Mouse (Mus musculus) MEL (cell line): ENCODE results near the gene Ston2. TPM values are rescaled to one million over a fixed set of nuclear protein-coding genes. Genes with fewer than 3 reads are reported as not detected.

Experiments used
- DNase-seq: peaks from one replicate; pipeline ENCODE4 v3.0.0; 2011; ENCODE audit warnings: low read depth, low spot score
- H3K27ac ChIP-seq: 2 replicates; pipeline ENCODE4 v1.5.1; 2012; ENCODE audit warnings: low read depth, mild to moderate bottlenecking, control low read depth, low read length, moderate library complexity; ENCODE audit not compliant: control insufficient read depth
- H3K27me3 ChIP-seq, 2 experiments: fragments of 150-350 bp in 1 of 2; sonication (generic) in 1 of 2; 2 replicates each; pipeline ENCODE4 v1.6.1; 2012; ENCODE audit warnings: low read length in 2 of 2, mild to moderate bottlenecking in 2 of 2, improper control_type of control experiment in 1 of 2, moderate library complexity in 1 of 2; ENCODE audit not compliant: insufficient read depth in 2 of 2, control insufficient read depth in 1 of 2
- H3K36me3 ChIP-seq, 2 experiments: 2 replicates each; pipeline ENCODE4 v1.6.1; 2012 to 2014; ENCODE audit warnings: low read length in 2 of 2, improper control_type of control experiment in 1 of 2, inconsistent platforms in 1 of 2, mild to moderate bottlenecking in 1 of 2; ENCODE audit not compliant: insufficient read depth in 2 of 2, control insufficient read depth in 1 of 2
- H3K4me1 ChIP-seq, 2 experiments: fragments of 150-350 bp in 1 of 2; sonication (generic) in 1 of 2; 2 replicates each; pipeline ENCODE4 v1.6.1; 2012; ENCODE audit warnings: low read length in 2 of 2, improper control_type of control experiment in 1 of 2, mild to moderate bottlenecking in 1 of 2; ENCODE audit not compliant: insufficient read depth in 2 of 2, control insufficient read depth in 1 of 2
- H3K4me3 ChIP-seq, 2 experiments: fragments of 150-350 bp in 1 of 2; sonication (generic) in 1 of 2; 2 replicates each; pipeline ENCODE4 v1.5.1; 2012; ENCODE audit warnings: low read depth in 2 of 2, low read length in 2 of 2, mild to moderate bottlenecking in 2 of 2, moderate library complexity in 2 of 2, control low read depth in 1 of 2, improper control_type of control experiment in 1 of 2; ENCODE audit not compliant: control insufficient read depth in 1 of 2, insufficient read depth in 1 of 2
- H3K79me2 ChIP-seq: 2 replicates; pipeline ENCODE4 v1.6.1; 2012; ENCODE audit warnings: mild to moderate bottlenecking, low read length, moderate library complexity; ENCODE audit not compliant: control insufficient read depth, poor library complexity, insufficient read depth
- H3K9ac ChIP-seq: 2 replicates; pipeline ENCODE4 v1.6.1; 2012; ENCODE audit warnings: low read depth, mild to moderate bottlenecking, control low read depth, low read length, moderate library complexity; ENCODE audit not compliant: control insufficient read depth, poor library complexity, severe bottlenecking
- H3K9me3 ChIP-seq: fragments of 150-350 bp; sonication (generic); replicated peaks from 2 replicates; pipeline ENCODE4 v1.6.1; 2012; ENCODE audit warnings: mild to moderate bottlenecking, low read length, improper control_type of control experiment, moderate library complexity; ENCODE audit not compliant: insufficient read depth
- BHLHE40 ChIP-seq: IDR thresholded peaks from 2 replicates; pipeline ENCODE4 v1.6.1; 2012; ENCODE audit warnings: low read depth, mild to moderate bottlenecking, inconsistent platforms, low read length, improper control_type of control experiment, borderline replicate concordance
- CHD1 ChIP-seq: IDR thresholded peaks from 2 replicates; pipeline ENCODE4 v1.6.1; 2012; ENCODE audit warnings: low read depth, mild to moderate bottlenecking, inconsistent platforms, low read length, improper control_type of control experiment
- CHD2 ChIP-seq: IDR thresholded peaks from 2 replicates; pipeline ENCODE4 v1.6.1; 2011; ENCODE audit warnings: low read length, improper control_type of control experiment
- CTCF ChIP-seq, 3 experiments: IDR thresholded peaks in 2 of 3; conservative IDR thresholded peaks in 1 of 3; 2 replicates each; pipeline ENCODE4 v1.5.1; 2011 to 2012; ENCODE audit warnings: low read length in 3 of 3, low read depth in 2 of 3, mild to moderate bottlenecking in 2 of 3, improper control_type of control experiment in 1 of 3, inconsistent platforms in 1 of 3, mixed read lengths in 1 of 3, moderate library complexity in 1 of 3; ENCODE audit not compliant: control insufficient read depth in 1 of 3, insufficient read depth in 1 of 3, poor library complexity in 1 of 3, severe bottlenecking in 1 of 3
- E2F4 ChIP-seq: IDR thresholded peaks from 2 replicates; pipeline ENCODE4 v1.6.1; 2011; ENCODE audit warnings: low read depth, low read length, improper control_type of control experiment, borderline replicate concordance
- ELF1 ChIP-seq: IDR thresholded peaks from 2 replicates; pipeline ENCODE4 v1.6.1; 2014; ENCODE audit warnings: low read depth, mild to moderate bottlenecking, inconsistent platforms, low read length, improper control_type of control experiment, moderate library complexity
- ETS1 ChIP-seq: IDR thresholded peaks from 2 replicates; pipeline ENCODE4 v1.6.1; 2012; ENCODE audit warnings: low read depth, mild to moderate bottlenecking, inconsistent platforms, low read length, improper control_type of control experiment, moderate library complexity
- GABPA ChIP-seq: IDR thresholded peaks from 2 replicates; pipeline ENCODE4 v1.6.1; 2012; ENCODE audit warnings: low read depth, mild to moderate bottlenecking, inconsistent platforms, low read length, improper control_type of control experiment, moderate library complexity
- GATA1 ChIP-seq: IDR thresholded peaks from 2 replicates; pipeline ENCODE4 v1.6.1; 2011; ENCODE audit warnings: low read depth, low read length, improper control_type of control experiment
- HCFC1 ChIP-seq: IDR thresholded peaks from 2 replicates; pipeline ENCODE4 v1.6.1; 2012; ENCODE audit warnings: low read depth, mild to moderate bottlenecking, inconsistent platforms, low read length, improper control_type of control experiment, moderate library complexity
- KAT2A ChIP-seq: conservative IDR thresholded peaks from 2 replicates; pipeline ENCODE4 v1.6.1; 2012; ENCODE audit warnings: low read depth, low read length, improper control_type of control experiment, inconsistent platforms
- MAX ChIP-seq: IDR thresholded peaks from 2 replicates; pipeline ENCODE4 v1.6.1; 2011; ENCODE audit warnings: low read length, improper control_type of control experiment
- MAZ ChIP-seq: IDR thresholded peaks from 2 replicates; pipeline ENCODE4 v1.6.1; 2012; ENCODE audit warnings: low read depth, mild to moderate bottlenecking, inconsistent platforms, low read length, improper control_type of control experiment
- MEF2A ChIP-seq: IDR thresholded peaks from 2 replicates; pipeline ENCODE4 v1.6.1; 2014; ENCODE audit warnings: low read depth, mild to moderate bottlenecking, inconsistent platforms, low read length, improper control_type of control experiment; ENCODE audit not compliant: poor library complexity, insufficient replicate concordance, severe bottlenecking; ENCODE audit errors: extremely low read depth
- POLR2A ChIP-seq, 2 experiments: IDR thresholded peaks; 2 replicates each; pipeline ENCODE4 v1.6.1; 2011 to 2012; ENCODE audit warnings: low read length in 2 of 2, mild to moderate bottlenecking in 2 of 2, control low read depth in 1 of 2, improper control_type of control experiment in 1 of 2, low read depth in 1 of 2, moderate library complexity in 1 of 2; ENCODE audit not compliant: control insufficient read depth in 1 of 2, insufficient read depth in 1 of 2, poor library complexity in 1 of 2
- RCOR1 ChIP-seq: IDR thresholded peaks from 2 replicates; pipeline ENCODE4 v1.6.1; 2012; ENCODE audit warnings: low read depth, mild to moderate bottlenecking, inconsistent platforms, low read length, improper control_type of control experiment
- TAL1 ChIP-seq: IDR thresholded peaks from 2 replicates; pipeline ENCODE4 v1.6.1; 2012; ENCODE audit warnings: mild to moderate bottlenecking, inconsistent platforms, low read length, moderate library complexity, mixed read lengths
- TBP ChIP-seq: IDR thresholded peaks from 2 replicates; pipeline ENCODE4 v1.8.0; 2011; ENCODE audit warnings: low read depth, low read length, improper control_type of control experiment
- USF2 ChIP-seq, 2 experiments: IDR thresholded peaks; 2 replicates each; pipeline ENCODE4 v1.6.1; 2011 to 2012; ENCODE audit warnings: improper control_type of control experiment in 2 of 2, low read length in 2 of 2, borderline replicate concordance in 1 of 2, inconsistent platforms in 1 of 2, low read depth in 1 of 2, mild to moderate bottlenecking in 1 of 2; ENCODE audit not compliant: insufficient read depth in 1 of 2
- ZC3H11A ChIP-seq: IDR thresholded peaks from 2 replicates; pipeline ENCODE4 v1.6.1; 2012; ENCODE audit warnings: low read depth, mild to moderate bottlenecking, inconsistent platforms, low read length, improper control_type of control experiment
- ZMIZ1 ChIP-seq: IDR thresholded peaks from 2 replicates; pipeline ENCODE4 v1.6.1; 2012; ENCODE audit warnings: low read depth, mild to moderate bottlenecking, inconsistent platforms, low read length, improper control_type of control experiment, moderate library complexity
- ZNF384 ChIP-seq: IDR thresholded peaks from 2 replicates; pipeline ENCODE4 v1.6.1; 2012; ENCODE audit warnings: low read depth, mild to moderate bottlenecking, inconsistent platforms, low read length, improper control_type of control experiment
- polyA plus RNA-seq, 2 experiments: library from polyadenylated mRNA; stranded (reverse) in 1 of 2; unstranded in 1 of 2; fragments of >175 nt in 1 of 2; fragments of >200 nt in 1 of 2; gene quantifications; 2 replicates each; pipeline versions ENCODE4 v1.2.1 to v1.2.4; 2012; ENCODE audit warnings: low replicate concordance in 2 of 2, low read depth in 1 of 2; ENCODE audit not compliant: insufficient read length in 2 of 2, insufficient read depth in 1 of 2, missing spikeins in 1 of 2
- total RNA-seq: library from RNA; depleted of rRNA; stranded (reverse); fragments of 300-350 nt; gene quantifications from 2 replicates; pipeline ENCODE4 v1.2.3, GENCODE M21; 2012

The Ston2 gene
- total and polyA plus RNA-seq, 3 experiments: not detected

DNA sequence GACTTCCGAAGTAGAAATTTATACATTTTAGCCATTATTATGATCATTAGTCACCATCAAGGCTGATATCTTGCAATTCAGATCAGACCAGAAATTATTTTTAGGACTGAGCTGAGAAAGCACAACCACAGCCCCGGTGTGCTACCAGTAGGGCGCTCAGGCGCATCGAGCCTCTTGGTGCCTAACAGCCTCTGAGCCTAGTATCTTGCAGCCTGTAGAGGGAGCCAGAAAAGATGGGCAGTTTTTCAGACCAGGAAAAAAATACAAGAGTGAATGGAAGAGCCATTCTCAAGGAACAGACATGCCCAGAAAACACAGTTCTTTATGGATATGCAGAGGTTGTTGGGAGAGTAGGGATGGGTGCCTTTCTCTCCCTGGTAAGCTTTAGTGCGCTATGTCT lies 115.0 kb downstream of the Ston2 start:
- DNase-seq: no peak
- no peak overlapping the region for H3K27ac ChIP-seq
- H3K9ac ChIP-seq: no peak overlapping the region

DNA sequence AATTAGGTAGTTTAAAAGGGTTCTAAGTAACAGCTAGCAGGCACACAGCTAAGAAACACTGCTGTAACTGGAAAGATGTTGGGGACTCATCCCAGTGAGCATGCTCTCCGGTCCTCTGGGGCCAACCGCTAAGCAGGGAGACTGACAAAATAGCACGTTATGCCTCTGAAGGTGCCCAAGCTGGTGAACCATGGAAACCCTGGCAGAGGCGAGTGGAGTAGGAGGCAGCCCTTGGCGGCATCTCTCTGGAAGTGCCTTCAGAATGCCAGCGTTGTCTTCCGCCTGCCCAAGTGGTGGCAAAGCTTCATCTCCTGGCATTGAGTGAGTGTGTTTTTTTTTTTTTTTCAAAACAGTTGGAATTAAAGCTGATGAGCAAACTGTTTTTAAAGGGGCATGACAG lies 115.7 kb downstream of the Ston2 start:
- no peak overlapping the region for H3K27ac ChIP-seq

More for the DNA sequence above, 115.0 kb downstream of the Ston2 start:
- no peaks in the 10 kb centered on the region for H3K79me2 ChIP-seq
- H3K36me3 ChIP-seq: no peaks in the 10 kb centered on the region
- no peaks in the 10 kb centered on the region for H3K27me3 ChIP-seq
- H3K4me1 ChIP-seq: no peaks in the 10 kb centered on the region
- no peaks in the 10 kb centered on the region for H3K9me3 ChIP-seq
- no peak for TF ChIP-seq RCOR1
- TF ChIP-seq TBP: no peak
- TF ChIP-seq CTCF (IDR thresholded peaks at IDR 0.05 in 2 of 3, conservative IDR thresholded peaks at IDR 0.05 in 1 of 3; ENCODE audit: control insufficient read depth in 1 of 3, insufficient read depth in 1 of 3, low read depth in 2 of 3, low read length in 3 of 3, poor library complexity in 1 of 3, severe bottlenecking in 1 of 3): no peak
- no peak for TF ChIP-seq BHLHE40
- TF ChIP-seq ELF1: no peak
- TF ChIP-seq CHD2: no peak
- TF ChIP-seq GABPA: no peak
- no peak for TF ChIP-seq CHD1
- TF ChIP-seq ZC3H11A: no peak
- no peak for TF ChIP-seq TAL1
- TF ChIP-seq MAZ: no peak
- no peak overlapping the region for H3K4me3 ChIP-seq

GRCm38 (mm10) chr12:91668529-91669245 lies 119.5 kb downstream of the Ston2 start:
- no peak overlapping the region for H3K27ac ChIP-seq
- H3K4me1 ChIP-seq: no peaks in the 10 kb centered on the region
- no peaks in the 10 kb centered on the region for H3K36me3 ChIP-seq
- TF ChIP-seq GATA1 (no peak), USF2 (IDR thresholded peaks at IDR 0.05; ENCODE audit: borderline replicate concordance in 1 of 2, insufficient read depth in 1 of 2, low read depth in 1 of 2, low read length in 2 of 2) (no peak), MEF2A (no peak), HCFC1 (no peak), KAT2A (no peak), MAX (no peak), ZNF384 (no peak), POLR2A (IDR thresholded peaks at IDR 0.05; ENCODE audit: control insufficient read depth in 1 of 2, insufficient read depth in 1 of 2, low read depth in 1 of 2, low read length in 2 of 2, poor library complexity in 1 of 2) (no peak), TAL1 (no peak), ETS1 (no peak), MAZ (no peak), E2F4 (no peak), ZMIZ1 (no peak), ELF1 (no peak)
- no peaks in the 10 kb centered on the region for H3K27me3 ChIP-seq
- H3K79me2 ChIP-seq: no peaks in the 10 kb centered on the region
- H3K9ac ChIP-seq: no peak overlapping the region
- DNase-seq: no peak
- H3K4me3 ChIP-seq: no peak overlapping the region
- H3K9me3 ChIP-seq: no peaks in the 10 kb centered on the region

More for the DNA sequence above, 115.7 kb downstream of the Ston2 start:
- Histone ChIP-seq H3K9ac (no peak overlapping the region), H3K79me2 (no peaks in the 10 kb centered on the region), H3K4me3 (no peak overlapping the region), H3K36me3 (no peaks in the 10 kb centered on the region), H3K27me3 (no peaks in the 10 kb centered on the region), H3K9me3 (no peaks in the 10 kb centered on the region), H3K4me1 (no peaks in the 10 kb centered on the region)
- DNase-seq: no peak
- TF ChIP-seq POLR2A (IDR thresholded peaks at IDR 0.05; ENCODE audit: control insufficient read depth in 1 of 2, insufficient read depth in 1 of 2, low read depth in 1 of 2, low read length in 2 of 2, poor library complexity in 1 of 2): no peak
